Mouse (Mus musculus) bone marrow macrophage, adult 2 months (primary cell): ENCODE measurements around the gene Pacs2. TPM values are rescaled to one million over a fixed set of nuclear protein-coding genes. Genes with fewer than 3 reads are reported as not detected.

ENCODE experiments used
- H3K27ac ChIP-seq: 2 replicates; pipeline ENCODE4 v1.5.1; 2012; ENCODE audit warnings: low read depth, low read length; ENCODE audit not compliant: insufficient read depth
- H3K4me1 ChIP-seq: 2 replicates; pipeline ENCODE4 v1.6.1; 2012; ENCODE audit warnings: low read length; ENCODE audit not compliant: control insufficient read depth, insufficient read depth
- H3K4me3 ChIP-seq: 2 replicates; pipeline ENCODE4 v1.5.1; 2012; ENCODE audit warnings: mild to moderate bottlenecking, low read length, moderate library complexity; ENCODE audit not compliant: insufficient read depth
- CTCF ChIP-seq: IDR thresholded peaks from 2 replicates; pipeline ENCODE4 v1.5.1; 2012; ENCODE audit warnings: low read depth, mild to moderate bottlenecking, low read length, moderate library complexity
- POLR2A ChIP-seq: IDR thresholded peaks from 2 replicates; pipeline ENCODE4 v1.6.1; 2012; ENCODE audit warnings: mild to moderate bottlenecking, low read depth, low read length, borderline replicate concordance
- polyA plus RNA-seq: library from polyadenylated mRNA; stranded (reverse); fragments of >200 nt; gene quantifications from 2 replicates; pipeline ENCODE4 v1.2.4, GENCODE M21; 2012; ENCODE audit not compliant: missing spikeins, insufficient read depth, insufficient read length

Gene Pacs2
- polyA plus RNA-seq, 1 experiment = 62.2 TPM

DNA sequence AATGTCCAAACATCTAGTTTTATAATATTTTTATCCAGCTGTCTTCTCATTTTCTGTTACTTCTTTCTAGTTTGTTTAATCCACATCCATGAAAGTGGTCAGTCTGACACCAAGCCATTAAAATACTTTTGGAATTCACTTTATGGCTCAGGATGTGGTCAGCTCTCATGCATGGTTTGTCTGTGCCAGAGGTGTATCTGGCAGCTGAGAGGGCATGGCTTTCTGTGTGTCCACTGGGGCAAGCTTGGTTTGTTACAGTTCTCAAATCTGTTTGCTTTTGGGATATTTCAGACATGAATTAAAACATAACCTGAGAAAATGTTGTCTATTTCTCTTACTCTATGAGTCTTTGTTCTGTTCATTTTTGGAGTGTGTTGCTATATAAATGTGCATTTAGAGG, 7.2 kb downstream of the Pacs2 start:
- no peak for TF ChIP-seq POLR2A
- TF ChIP-seq CTCF = no peak
- H3K4me3 ChIP-seq = no peak overlapping the region
- H3K27ac ChIP-seq = no peak overlapping the region
- H3K4me1 ChIP-seq = peaks cover 42% of the 10 kb centered on the region

DNA sequence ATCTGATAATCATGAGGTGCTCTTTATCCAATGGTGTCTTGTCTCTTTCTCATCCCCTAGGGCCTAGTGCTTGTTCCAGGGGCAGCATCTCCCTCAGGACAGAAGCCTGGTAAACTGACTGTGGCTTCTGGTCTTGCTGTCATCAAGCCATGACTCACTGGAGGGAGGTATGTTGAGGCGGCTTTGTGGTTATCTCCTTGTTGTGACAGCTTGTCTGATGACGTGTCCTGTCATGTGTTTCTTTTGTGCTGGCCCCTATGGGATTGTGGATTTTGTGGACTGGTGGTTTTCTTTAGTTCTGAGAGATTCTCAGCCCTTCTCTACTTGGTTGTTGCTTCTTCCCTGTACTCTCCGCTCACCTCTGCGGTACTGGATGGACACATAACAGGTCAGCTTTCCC, 8.8 kb downstream of the Pacs2 start:
- H3K27ac ChIP-seq = peak overlapping the region; percentile 45
- peaks cover 40% of the 10 kb centered on the region for H3K4me1 ChIP-seq
- H3K4me3 ChIP-seq = no peak overlapping the region
- TF ChIP-seq CTCF (no peak), POLR2A (no peak)

DNA sequence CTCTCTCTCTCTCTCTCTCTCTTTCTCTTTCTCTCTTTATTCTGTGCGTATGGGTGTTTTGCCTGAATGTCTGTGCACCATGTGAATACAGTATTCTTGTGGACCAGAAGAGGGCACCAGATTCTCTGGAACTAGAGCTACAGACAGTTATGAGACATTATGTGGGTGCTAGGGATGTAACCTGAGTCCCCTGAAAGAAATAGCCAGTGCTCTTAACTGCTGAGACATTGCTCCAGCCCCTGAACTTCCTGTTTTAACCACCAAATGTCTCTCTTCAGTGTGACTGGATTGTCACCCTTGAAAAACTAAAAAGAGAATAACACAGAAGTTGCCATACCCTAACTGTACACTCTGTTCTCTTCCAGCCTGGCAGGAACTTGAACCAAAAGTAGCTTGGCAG, 12.2 kb downstream of the Pacs2 start:
- Histone ChIP-seq H3K27ac (peak overlapping the region; percentile 47), H3K4me1 (peaks cover 45% of the 10 kb centered on the region), H3K4me3 (no peak overlapping the region)
- TF ChIP-seq POLR2A (no peak), CTCF (no peak)

DNA sequence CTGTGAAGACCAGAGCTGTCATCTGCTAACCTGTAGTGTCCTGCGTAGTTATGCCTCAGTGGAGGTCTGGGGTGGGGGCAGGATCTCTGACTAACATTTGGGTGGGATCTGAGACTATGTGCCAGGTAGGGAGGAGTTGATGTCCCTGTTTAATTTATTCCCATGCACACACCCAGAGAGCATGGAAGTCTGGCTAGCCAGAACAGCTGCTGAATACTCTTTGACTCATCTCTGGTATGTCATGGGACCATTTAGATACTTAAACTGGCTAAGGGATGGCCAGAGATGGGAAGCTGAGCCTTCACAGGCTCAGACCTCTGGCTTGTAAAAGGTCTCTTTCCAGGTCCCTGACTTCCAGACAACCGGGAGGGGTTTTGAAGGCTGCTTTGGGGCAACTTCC, 13.2 kb downstream of the Pacs2 start:
- TF ChIP-seq CTCF (no peak), POLR2A (no peak)
- Histone ChIP-seq H3K4me1 (peaks cover 49% of the 10 kb centered on the region), H3K27ac (no peak overlapping the region), H3K4me3 (no peak overlapping the region)

DNA sequence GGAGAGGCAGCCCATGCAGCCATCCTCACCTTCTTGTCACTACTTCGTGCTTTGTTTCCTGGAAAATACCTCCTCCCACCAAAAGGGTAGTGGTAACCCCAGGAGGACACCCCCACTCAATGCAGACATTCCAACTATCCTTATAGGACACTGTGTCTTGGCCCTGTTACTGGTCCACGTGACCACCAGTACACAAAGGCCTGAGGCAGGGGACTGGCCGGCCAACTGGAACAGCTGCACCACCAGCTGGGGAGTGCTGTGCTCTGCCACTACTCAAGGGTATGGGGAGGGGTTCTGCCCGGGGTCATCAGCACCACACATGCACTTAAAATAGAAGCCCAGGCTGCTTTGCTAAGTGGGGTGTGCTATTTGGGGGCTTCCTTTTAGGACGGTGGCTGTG, 13.8 kb downstream of the Pacs2 start:
- Histone ChIP-seq H3K27ac (no peak overlapping the region), H3K4me1 (peaks cover 45% of the 10 kb centered on the region), H3K4me3 (no peak overlapping the region)
- TF ChIP-seq CTCF (no peak), POLR2A (no peak)

DNA sequence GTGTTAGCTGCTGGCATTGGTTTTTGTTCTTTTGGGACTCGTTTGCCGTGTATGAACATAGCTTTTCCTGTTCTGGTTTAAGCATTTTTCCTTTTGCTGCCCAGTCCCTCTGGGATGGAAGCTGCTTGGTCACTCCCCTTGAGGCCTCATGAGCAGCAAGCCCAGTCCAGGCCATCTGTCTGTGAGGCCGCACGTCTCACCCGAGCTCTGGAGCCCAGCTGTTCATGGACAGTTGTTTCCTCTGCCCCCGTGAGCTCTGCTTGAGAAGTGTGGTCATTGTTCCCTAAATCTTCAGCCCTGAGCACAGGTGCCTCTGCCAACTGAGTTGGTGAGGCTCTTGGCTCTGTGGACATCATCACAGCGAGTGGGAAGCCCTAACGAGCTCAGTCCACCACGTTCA, 14.6 kb downstream of the Pacs2 start:
- TF ChIP-seq POLR2A (no peak), CTCF (no peak)
- Histone ChIP-seq H3K4me1 (peaks cover 37% of the 10 kb centered on the region), H3K4me3 (no peak overlapping the region), H3K27ac (no peak overlapping the region)

DNA sequence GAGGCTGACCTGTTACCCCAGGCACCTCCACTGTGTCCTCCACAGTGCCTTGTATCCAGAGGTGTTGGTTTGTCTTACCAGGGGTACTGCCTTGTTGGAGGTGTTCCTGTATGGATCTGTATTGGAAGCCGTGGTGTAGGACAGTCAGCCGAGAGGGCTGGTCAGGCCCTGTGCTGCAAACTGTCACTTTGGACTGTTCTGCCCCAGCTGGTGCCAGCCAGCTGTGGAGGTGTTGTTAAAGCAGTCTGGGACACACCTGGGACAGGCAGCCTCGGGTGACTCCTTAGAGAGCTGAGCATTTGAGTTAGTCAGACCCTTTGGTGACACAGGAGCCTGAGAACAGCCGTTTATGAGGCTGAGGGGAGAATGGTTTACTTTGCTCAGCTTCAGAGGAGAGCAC, 15.7 kb downstream of the Pacs2 start:
- H3K4me3 ChIP-seq = no peak overlapping the region
- peaks cover 27% of the 10 kb centered on the region for H3K4me1 ChIP-seq
- H3K27ac ChIP-seq = no peak overlapping the region
- TF ChIP-seq CTCF (no peak), POLR2A (no peak)

DNA sequence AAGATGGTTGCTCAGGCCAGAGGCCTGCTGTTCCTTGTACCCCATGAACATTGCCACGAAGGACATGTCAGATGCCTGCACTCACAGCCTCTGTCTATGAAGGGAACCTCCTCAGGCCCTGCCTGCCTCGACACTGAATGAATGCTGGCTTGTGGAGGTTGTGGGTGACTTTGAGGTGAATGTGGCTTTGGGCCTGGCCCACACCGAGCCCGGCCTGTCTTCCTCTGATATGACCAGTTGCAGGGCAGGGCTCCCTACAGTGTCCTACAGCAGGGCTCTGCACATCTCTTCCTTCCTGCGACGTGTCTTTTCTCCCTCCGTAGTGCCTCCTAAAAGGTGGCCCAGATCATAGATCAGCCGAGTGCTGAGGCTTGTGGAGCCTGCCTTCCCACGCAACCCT, 16.7 kb downstream of the Pacs2 start:
- TF ChIP-seq POLR2A (no peak), CTCF (no peak)

DNA sequence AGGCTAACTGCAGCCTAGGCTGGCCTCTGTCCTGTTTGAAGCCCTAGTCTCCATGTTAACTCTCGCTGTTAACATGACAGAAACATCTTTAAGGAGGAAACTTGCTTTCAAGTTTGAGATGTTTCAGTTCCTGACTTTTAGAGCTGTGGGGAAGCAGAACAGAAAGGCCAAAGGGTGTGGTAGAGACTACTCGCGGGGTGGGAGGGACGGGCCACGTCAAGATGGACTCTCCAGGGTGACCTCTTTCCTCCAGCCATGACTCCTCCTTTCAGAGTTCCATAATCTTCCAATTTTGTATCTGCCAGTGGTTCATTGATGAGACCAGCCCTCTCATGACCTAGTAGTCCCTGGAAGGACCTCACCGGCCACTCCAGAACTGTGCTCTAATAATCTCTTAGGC, 17.1 kb downstream of the Pacs2 start:
- TF ChIP-seq CTCF (no peak), POLR2A (no peak)
- H3K27ac ChIP-seq = no peak overlapping the region

More for the DNA sequence above, 16.7 kb downstream of the Pacs2 start:
- Histone ChIP-seq H3K4me1 (peaks cover 23% of the 10 kb centered on the region), H3K27ac (no peak overlapping the region), H3K4me3 (no peak overlapping the region)

DNA sequence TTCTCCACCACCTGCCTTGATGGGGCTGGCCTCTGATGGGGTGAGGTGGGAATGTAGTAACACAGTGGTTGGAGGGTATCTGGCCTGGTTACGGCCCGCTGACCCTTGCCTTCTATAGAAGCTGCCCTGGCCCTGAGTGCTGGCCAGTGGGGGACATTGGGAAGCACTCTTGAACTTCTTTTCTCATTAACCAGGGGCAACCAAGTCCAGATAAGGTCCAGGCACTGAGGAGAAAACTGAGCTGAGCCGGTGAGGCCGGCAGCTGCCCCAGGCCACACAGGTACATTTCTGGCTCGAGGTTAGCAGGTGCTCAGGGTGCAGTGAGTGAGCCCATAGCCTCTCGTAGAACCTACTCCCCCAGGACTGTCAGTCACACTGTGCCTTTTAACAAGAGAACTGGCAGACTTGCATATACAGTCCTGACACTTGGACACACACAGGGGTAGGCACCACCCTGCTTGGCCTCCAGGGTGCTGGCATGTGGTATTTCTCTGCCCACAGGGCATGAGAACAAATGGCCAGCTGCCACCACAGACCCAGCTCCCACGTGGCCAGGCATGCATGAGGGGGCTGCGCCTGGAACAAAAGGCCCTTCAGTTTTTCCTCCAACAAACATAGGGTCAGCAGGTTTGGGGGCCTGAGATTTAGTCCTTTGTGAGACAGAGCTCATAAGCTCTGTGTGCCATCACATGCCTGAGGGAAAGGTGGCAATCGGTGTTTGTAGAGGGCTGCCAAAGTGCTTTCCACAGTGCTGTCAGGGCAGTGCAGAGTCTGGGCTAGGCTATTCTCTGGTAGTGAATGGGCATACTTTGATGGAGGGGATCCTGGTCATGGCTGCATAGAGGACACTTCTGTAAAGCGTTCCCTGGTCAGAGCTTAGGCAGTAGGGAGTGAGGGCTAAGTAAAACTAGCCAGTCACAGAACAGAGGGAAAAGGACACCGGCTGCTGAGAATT, 18.3 kb downstream of the Pacs2 start:
- TF ChIP-seq CTCF = no peak
- TF ChIP-seq POLR2A = no peak
- no peak overlapping the region for H3K27ac ChIP-seq
- no peak overlapping the region for H3K4me3 ChIP-seq

More for the DNA sequence above, 17.1 kb downstream of the Pacs2 start:
- Histone ChIP-seq H3K4me3 (no peak overlapping the region), H3K4me1 (peaks cover 23% of the 10 kb centered on the region)

DNA sequence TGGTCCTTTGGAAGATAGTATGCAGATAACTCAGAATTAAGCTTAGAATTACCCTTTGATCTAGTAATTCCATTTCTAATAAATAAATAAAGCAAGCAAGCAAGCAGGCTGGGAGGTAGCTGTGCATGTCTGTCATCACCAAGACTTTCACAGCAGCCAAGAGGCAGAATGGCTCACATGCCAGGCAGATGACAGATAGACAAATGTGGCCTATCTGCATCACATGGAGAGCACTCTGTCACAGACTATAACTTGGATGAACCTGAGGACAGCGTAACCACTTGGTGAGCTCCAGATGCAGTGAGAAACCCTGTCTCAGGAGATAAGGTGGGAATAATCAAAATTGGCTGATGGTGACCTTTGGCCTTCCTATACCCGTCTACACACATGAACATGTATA, 20.8 kb downstream of the Pacs2 start:
- TF ChIP-seq CTCF = no peak
- no peak for TF ChIP-seq POLR2A
- H3K27ac ChIP-seq = no peak overlapping the region
- H3K4me3 ChIP-seq = no peak overlapping the region
- H3K4me1 ChIP-seq = peaks cover 15% of the 10 kb centered on the region

More for the DNA sequence above, 18.3 kb downstream of the Pacs2 start:
- peaks cover 14% of the 10 kb centered on the region for H3K4me1 ChIP-seq
